Mouse (Mus musculus) neural tube, embryonic 13.5 days (tissue): Measurements from ENCODE around the gene Wwox. TPM values are rescaled to one million over a fixed set of nuclear protein-coding genes. Genes with fewer than 3 reads are reported as not detected.
A peak's percentile ranks its signal among the peaks of the same experiment; 100 is the strongest.

Experiments
- ATAC-seq: fragments of 200-750 bp; cut with Nextera tagmentation; 2 replicates; pipeline ENCODE4 v1.8.0; 2017; ENCODE audit warnings: low read depth, mild to moderate bottlenecking, moderate TSS enrichment, moderate library complexity
- H3K27ac ChIP-seq: fragments of 300-500 bp; sonication (generic); replicated peaks from 2 replicates; pipeline ENCODE4 v1.5.1; 2015; ENCODE audit warnings: moderate library complexity, mild to moderate bottlenecking, inconsistent platforms
- H3K27me3 ChIP-seq: fragments of 300-500 bp; sonication (generic); 2 replicates; pipeline ENCODE4 v1.6.1; 2015; ENCODE audit warnings: mild to moderate bottlenecking, inconsistent platforms
- H3K36me3 ChIP-seq: fragments of 300-500 bp; sonication (generic); 2 replicates; pipeline ENCODE4 v1.6.1; 2015; ENCODE audit warnings: mild to moderate bottlenecking, inconsistent platforms
- H3K4me1 ChIP-seq: fragments of 300-500 bp; sonication (generic); replicated peaks from 2 replicates; pipeline ENCODE4 v1.6.1; 2015; ENCODE audit warnings: inconsistent platforms
- H3K4me2 ChIP-seq: fragments of 300-500 bp; sonication (generic); 2 replicates; pipeline ENCODE4 v1.6.1; 2015; ENCODE audit warnings: inconsistent platforms, mild to moderate bottlenecking, moderate library complexity
- H3K4me3 ChIP-seq: fragments of 300-500 bp; sonication (generic); 2 replicates; pipeline ENCODE4 v1.5.1; 2015; ENCODE audit warnings: mild to moderate bottlenecking, inconsistent platforms
- H3K9ac ChIP-seq: fragments of 300-500 bp; sonication (generic); 2 replicates; pipeline ENCODE4 v1.6.1; 2015; ENCODE audit warnings: moderate library complexity, mild to moderate bottlenecking, inconsistent platforms
- H3K9me3 ChIP-seq: fragments of 300-500 bp; sonication (generic); 2 replicates; pipeline ENCODE4 v1.6.1; 2016; ENCODE audit warnings: inconsistent platforms
- WGBS: fragments of 180-500 bp; shearing (Covaris S2); methylation state at CpG from one replicate; pipeline ENCODE4 v1.1.7; 2015; 5-methylcytosine and 5-hydroxymethylcytosine counted together
- polyA plus RNA-seq: library from polyadenylated mRNA; unstranded; fragments of >200 nt; fragmentation: Nextera tagmentation; extraction: Ambion mirVana; gene quantifications from 2 replicates; pipeline ENCODE4 v1.2.1, GENCODE M21; 2015

The Wwox gene
- polyA plus RNA-seq, 1 experiment from 2014 or later: 12.8 TPM

- Histone ChIP-seq H3K9me3 (no peaks in the 10 kb centered on the region), H3K36me3 (no peaks in the 10 kb centered on the region), H3K4me2 (no peak overlapping the region), H3K4me3 (no peak overlapping the region), H3K27ac (no peak overlapping the region), H3K4me1 (peaks cover 24% of the 10 kb centered on the region), H3K27me3 (no peaks in the 10 kb centered on the region), H3K9ac (no peak overlapping the region)
- no peak for ATAC-seq
- 71% methylated on average over 10 of the region's 10 CpGs for WGBS
These were observed 241.7 kb downstream of the Wwox start for GRCm38 (mm10) chr8:114681136-114681535.

- no peak for ATAC-seq
- H3K9ac ChIP-seq: no peak overlapping the region
- no peak overlapping the region for H3K27ac ChIP-seq
- H3K9me3 ChIP-seq: no peaks in the 10 kb centered on the region
- peaks cover 24% of the 10 kb centered on the region for H3K4me1 ChIP-seq
- no peaks in the 10 kb centered on the region for H3K36me3 ChIP-seq
- H3K27me3 ChIP-seq: no peaks in the 10 kb centered on the region
- no peak overlapping the region for H3K4me2 ChIP-seq
- no peak overlapping the region for H3K4me3 ChIP-seq
- WGBS: 51% methylated on average over 10 of the region's 10 CpGs
These were observed 242.7 kb downstream of the Wwox start for GRCm38 (mm10) chr8:114682166-114682565.

- no peak overlapping the region for H3K9ac ChIP-seq
- no peak for ATAC-seq
- H3K27ac ChIP-seq: no peak overlapping the region
- no peaks in the 10 kb centered on the region for H3K36me3 ChIP-seq
- no peaks in the 10 kb centered on the region for H3K9me3 ChIP-seq
- H3K4me3 ChIP-seq: no peak overlapping the region
- no peak overlapping the region for H3K4me2 ChIP-seq
- H3K27me3 ChIP-seq: no peaks in the 10 kb centered on the region
- WGBS: 84% methylated on average over 11 of the region's 11 CpGs
- peaks cover 20% of the 10 kb centered on the region for H3K4me1 ChIP-seq
These were observed 244.7 kb downstream of the Wwox start for GRCm38 (mm10) chr8:114684046-114684702.

- no peaks in the 10 kb centered on the region for H3K27me3 ChIP-seq
- H3K4me1 ChIP-seq: peaks cover 8% of the 10 kb centered on the region
- 76% methylated on average over 4 of the region's 4 CpGs for WGBS
- no peak for ATAC-seq
- no peak overlapping the region for H3K4me3 ChIP-seq
- no peaks in the 10 kb centered on the region for H3K9me3 ChIP-seq
- H3K27ac ChIP-seq: no peak overlapping the region
- no peak overlapping the region for H3K4me2 ChIP-seq
- no peaks in the 10 kb centered on the region for H3K36me3 ChIP-seq
- no peak overlapping the region for H3K9ac ChIP-seq
These were observed 247.0 kb downstream of the Wwox start for GRCm38 (mm10) chr8:114686462-114686861.

- Histone ChIP-seq H3K9me3 (no peaks in the 10 kb centered on the region), H3K4me1 (no peaks in the 10 kb centered on the region; the same call in 1 of the 2 replicates), H3K4me3 (no peak overlapping the region), H3K9ac (no peak overlapping the region), H3K27me3 (no peaks in the 10 kb centered on the region), H3K36me3 (no peaks in the 10 kb centered on the region), H3K4me2 (no peak overlapping the region), H3K27ac (no peak overlapping the region)
- WGBS: 81% methylated on average over 11 of the region's 11 CpGs
- no peak for ATAC-seq
These were observed 249.3 kb downstream of the Wwox start for GRCm38 (mm10) chr8:114688732-114689131.

GRCm38 (mm10) chr8:114694566-114695198 lies 255.2 kb downstream of the Wwox start:
- Histone ChIP-seq H3K9ac (no peak overlapping the region), H3K4me1 (no peaks in the 10 kb centered on the region; the same call in 1 of the 2 replicates), H3K4me3 (no peak overlapping the region), H3K4me2 (no peak overlapping the region), H3K27me3 (no peaks in the 10 kb centered on the region), H3K27ac (no peak overlapping the region), H3K36me3 (no peaks in the 10 kb centered on the region), H3K9me3 (no peaks in the 10 kb centered on the region)
- ATAC-seq: no peak
- 80% methylated on average over 4 of the region's 4 CpGs for WGBS

GRCm38 (mm10) chr8:114703517-114703916 lies 264.1 kb downstream of the Wwox start:
- H3K4me1 ChIP-seq: peaks cover 28% of the 10 kb centered on the region

GRCm38 (mm10) chr8:114707538-114708138 lies 268.2 kb downstream of the Wwox start:
- H3K36me3 ChIP-seq: no peaks in the 10 kb centered on the region
- H3K27me3 ChIP-seq: no peaks in the 10 kb centered on the region
- no peaks in the 10 kb centered on the region for H3K9me3 ChIP-seq
- WGBS: 7% methylated on average over 15 of the region's 15 CpGs
- H3K4me3 ChIP-seq: no peak overlapping the region
- peak overlapping the region; percentile 90 for H3K27ac ChIP-seq
- peak overlapping the region; percentile 31; the same call in 1 of the 2 replicates for H3K9ac ChIP-seq
- H3K4me2 ChIP-seq: peak overlapping the region; percentile 36
- H3K4me1 ChIP-seq: peaks cover 44% of the 10 kb centered on the region
- peak; percentile 83 for ATAC-seq

More at GRCm38 (mm10) chr8:114703517-114703916, 264.1 kb downstream of the Wwox start:
- Histone ChIP-seq H3K4me2 (no peak overlapping the region), H3K9ac (no peak overlapping the region), H3K9me3 (no peaks in the 10 kb centered on the region), H3K36me3 (no peaks in the 10 kb centered on the region), H3K27me3 (no peaks in the 10 kb centered on the region), H3K4me3 (no peak overlapping the region), H3K27ac (no peak overlapping the region)
- no peak for ATAC-seq
- WGBS: 80% methylated on average over 5 of the region's 5 CpGs

GRCm38 (mm10) chr8:114715318-114716070 lies 276.0 kb downstream of the Wwox start:
- no peak overlapping the region for H3K9ac ChIP-seq
- peak; percentile 74; the same call in 1 of the 2 replicates for ATAC-seq
- WGBS: 48% methylated on average over 13 of the region's 13 CpGs
- H3K27ac ChIP-seq: peak overlapping the region; percentile 42; the same call in 1 of the 2 replicates
- no peak overlapping the region for H3K4me2 ChIP-seq
- H3K27me3 ChIP-seq: no peaks in the 10 kb centered on the region
- H3K36me3 ChIP-seq: no peaks in the 10 kb centered on the region
- H3K9me3 ChIP-seq: no peaks in the 10 kb centered on the region
- H3K4me1 ChIP-seq: peaks cover 26% of the 10 kb centered on the region
- H3K4me3 ChIP-seq: no peak overlapping the region

GRCm38 (mm10) chr8:114716546-114717255 lies 277.2 kb downstream of the Wwox start:
- no peaks in the 10 kb centered on the region for H3K27me3 ChIP-seq
- H3K27ac ChIP-seq: peak overlapping the region; percentile 42; the same call in 1 of the 2 replicates
- peaks cover 26% of the 10 kb centered on the region for H3K4me1 ChIP-seq
- whole genome bisulfite sequencing: 38% methylated on average over 14 of the region's 14 CpGs
- ATAC-seq: no peak
- H3K9me3 ChIP-seq: no peaks in the 10 kb centered on the region
- H3K9ac ChIP-seq: no peak overlapping the region
- H3K4me3 ChIP-seq: no peak overlapping the region
- H3K36me3 ChIP-seq: no peaks in the 10 kb centered on the region
- no peak overlapping the region for H3K4me2 ChIP-seq

- H3K9ac ChIP-seq: no peak overlapping the region
- 75% methylated on average over 4 of the region's 4 CpGs for WGBS
- H3K27me3 ChIP-seq: no peaks in the 10 kb centered on the region; the same call in 1 of the 2 replicates
- peaks cover 32% of the 10 kb centered on the region for H3K4me1 ChIP-seq
- H3K4me2 ChIP-seq: no peak overlapping the region
- no peaks in the 10 kb centered on the region for H3K9me3 ChIP-seq
- no peak overlapping the region for H3K27ac ChIP-seq
- no peak overlapping the region for H3K4me3 ChIP-seq
- H3K36me3 ChIP-seq: no peaks in the 10 kb centered on the region
- no peak for ATAC-seq
These were observed 279.4 kb downstream of the Wwox start for GRCm38 (mm10) chr8:114718821-114719220.
